Comparison of ENCODE assay signal across 19 mouse cellular contexts in the genomic region with DNA sequence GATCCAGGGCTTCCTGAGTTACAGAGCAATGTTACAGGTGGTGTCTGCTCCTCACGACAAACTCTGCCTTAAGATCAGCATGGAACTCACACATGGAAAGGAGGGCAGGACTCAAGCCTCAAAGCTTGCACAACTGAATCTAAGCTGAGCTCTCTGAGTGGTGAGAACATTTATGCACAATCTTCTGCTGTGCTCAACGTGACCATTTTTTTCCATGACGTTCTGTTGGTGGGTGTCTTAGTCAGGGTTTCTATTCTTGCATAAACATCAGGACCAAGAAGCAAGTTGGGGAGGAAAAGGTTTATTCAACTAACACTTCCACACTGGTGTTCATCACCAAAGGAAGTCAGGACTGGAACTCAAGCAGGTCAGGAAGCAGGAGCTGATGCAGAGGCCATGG. TPM values are rescaled to one million over a fixed set of nuclear protein-coding genes. Genes with fewer than 3 reads are reported as not detected.
DNase-seq lines count a peak whose midpoint lies in the region; ATAC-seq and TF ChIP-seq lines count a peak whose summit lies in the region.
"Had no signal": no experiment of that assay in that cellular context is flagged by ENCODE, and none has a peak within 500 bp of the region (broad histone marks: within the 10 kb centered on the region; RNA-seq: fewer than 3 reads in every experiment).

No protein-coding gene starts in this region.

- no peaks in the 10 kb centered on the region for H3K79me2 ChIP-seq in CH12.LX (replicated peaks; ENCODE audit: control insufficient read depth, extremely low read depth, insufficient read depth, poor library complexity, severe bottlenecking)

- no peak for ATAC-seq in lung, embryonic 14.5 days (ENCODE audit: insufficient read depth)
- ATAC-seq in stomach, embryonic 14.5 days (ENCODE audit: insufficient number of reproducible peaks, insufficient read depth, low FRiP score, low read depth), result no peak
- ATAC-seq: forebrain, embryonic 13.5 days; midbrain, embryonic 13.5 days had no signal

- H3K27ac ChIP-seq in lung, embryonic 14.5 days (ENCODE audit: low read depth), result peak overlapping the region; percentile 73
- no peak overlapping the region for H3K27ac ChIP-seq in CH12.LX (ENCODE audit: insufficient read depth, low read depth)
- H3K27ac ChIP-seq in stomach, embryonic 14.5 days (ENCODE audit: low read length), result peak overlapping the region; percentile 66
- H3K27ac ChIP-seq: forebrain, embryonic 13.5 days; heart, adult 2 months; hindbrain, embryonic 15.5 days; limb, embryonic 12.5 days; liver, embryonic 14.5 days; midbrain, embryonic 13.5 days had no signal

- TF ChIP-seq RAD21 in CH12.LX (IDR thresholded peaks at IDR 0.05; ENCODE audit: low read depth, low read length), result no peak

- DNase-seq in heart, adult 11 months, result peak; percentile 68
- DNase-seq in heart, postnatal 25 days (ENCODE audit: low spot score), result no peak
- no peak for DNase-seq in lung, embryonic 14.5 days
- no peak for DNase-seq in lung, postnatal 25 days (ENCODE audit: low spot score)
- DNase-seq in CH12.LX (ENCODE audit: extremely low read depth), result peak; percentile 47
- no peak for DNase-seq in adrenal gland, adult 18-20 months (ENCODE audit: low spot score in 2 of 2)
- no peak for DNase-seq in urinary bladder, postnatal 10 days (ENCODE audit: low spot score)
- DNase-seq: adrenal gland, adult 2 months; cerebellum, adult 11 months; cerebellum, postnatal 36 days; heart, adult 2 months; heart, postnatal 10 days; kidney, postnatal 10 days had no signal

- H3K4me1 ChIP-seq in lung, embryonic 14.5 days (ENCODE audit: insufficient read depth), result peaks cover 17% of the 10 kb centered on the region; the same call in 1 of the 2 replicates
- H3K4me1 ChIP-seq in CH12.LX (ENCODE audit: control insufficient read depth in 1 of 2, insufficient read depth in 2 of 2), result peaks cover 6 to 7% of the 10 kb centered on the region in 2 experiments; a peak in 3 of 4 replicates
- H3K4me1 ChIP-seq in stomach, embryonic 14.5 days (ENCODE audit: control insufficient read depth, insufficient read depth, low read length), result 0 out of 2 replicates have a peak, but pooled peaks cover 3% of the 10 kb centered on the region
- H3K4me1 ChIP-seq: forebrain, embryonic 13.5 days; hindbrain, embryonic 15.5 days; limb, embryonic 12.5 days; midbrain, embryonic 13.5 days had no signal

- in situ Hi-C loops in CH12.LX (cut with MboI; ENCODE audit: low pct_ligation_motif_present, low pct_unique_long_range_greater_than_20kb, low sequenced_read_pairs), result no loop called here

- H3K4me2 ChIP-seq in lung, embryonic 14.5 days, result no peak overlapping the region
- H3K4me2 ChIP-seq in CH12.LX (ENCODE audit: insufficient read depth, low read depth, poor library complexity, severe bottlenecking), result no peak overlapping the region
- no peak overlapping the region for H3K4me2 ChIP-seq in stomach, embryonic 14.5 days (replicated peaks; ENCODE audit: low read depth, low read length)
- H3K4me2 ChIP-seq: forebrain, embryonic 13.5 days; hindbrain, embryonic 15.5 days; limb, embryonic 12.5 days; midbrain, embryonic 13.5 days had no signal

- H3K27me3 ChIP-seq in lung, embryonic 14.5 days (ENCODE audit: insufficient read depth, low read length), result no peaks in the 10 kb centered on the region
- no peaks in the 10 kb centered on the region for H3K27me3 ChIP-seq in CH12.LX (replicated peaks)
- H3K27me3 ChIP-seq in stomach, embryonic 14.5 days (ENCODE audit: control insufficient read depth, insufficient read depth, low read length), result no peaks in the 10 kb centered on the region
- H3K27me3 ChIP-seq: forebrain, embryonic 13.5 days; hindbrain, embryonic 15.5 days; limb, embryonic 12.5 days; midbrain, embryonic 13.5 days had no signal

- no peak for TF ChIP-seq CTCF in lung, embryonic 14.5 days (IDR thresholded peaks at IDR 0.05; ENCODE audit: low read depth)
- TF ChIP-seq CTCF in CH12.LX (conservative IDR thresholded peaks at IDR 0.05 in 1 of 2, IDR thresholded peaks at IDR 0.05 in 1 of 2; ENCODE audit: low read depth in 2 of 2, low read length in 2 of 2), result no peak

- no peak overlapping the region for H3K4me3 ChIP-seq in lung, embryonic 14.5 days (ENCODE audit: low read depth, low read length)
- no peak overlapping the region for H3K4me3 ChIP-seq in CH12.LX (replicated peaks in 1 of 3; ENCODE audit: low read depth in 2 of 3, low read length in 2 of 3, poor library complexity in 1 of 3)
- H3K4me3 ChIP-seq in stomach, embryonic 14.5 days (ENCODE audit: low read depth, low read length), result no peak overlapping the region
- H3K4me3 ChIP-seq: forebrain, embryonic 13.5 days; heart, adult 2 months; hindbrain, embryonic 15.5 days; limb, embryonic 12.5 days; midbrain, embryonic 13.5 days had no signal

- no peaks in the 10 kb centered on the region for H3K9me3 ChIP-seq in lung, embryonic 14.5 days (ENCODE audit: low read depth, low read length)
- no peaks in the 10 kb centered on the region for H3K9me3 ChIP-seq in CH12.LX (replicated peaks; ENCODE audit: low read length)
- H3K9me3 ChIP-seq in stomach, embryonic 14.5 days (ENCODE audit: control insufficient read depth, low read depth, low read length), result no peaks in the 10 kb centered on the region
- H3K9me3 ChIP-seq: forebrain, embryonic 13.5 days; hindbrain, embryonic 15.5 days; limb, embryonic 12.5 days; midbrain, embryonic 13.5 days had no signal

- intact Hi-C loops in heart, postnatal 25 days (cut with DNase I), result no loop called here

- TF ChIP-seq EP300 in CH12.LX (IDR thresholded peaks at IDR 0.05; ENCODE audit: low read length), result no peak

- dilution Hi-C loops in CH12.LX (cut with MboI; ENCODE audit: extremely low pct_ligation_motif_present, extremely low pct_unique_long_range_greater_than_20kb, low sequenced_read_pairs), result no loop called here

- no peak overlapping the region for H3K9ac ChIP-seq in lung, embryonic 14.5 days
- no peak overlapping the region for H3K9ac ChIP-seq in CH12.LX (ENCODE audit: insufficient read depth, low read depth)
- no peak overlapping the region for H3K9ac ChIP-seq in stomach, embryonic 14.5 days (replicated peaks; ENCODE audit: low read depth, low read length)
- H3K9ac ChIP-seq: forebrain, embryonic 13.5 days; hindbrain, embryonic 15.5 days; limb, embryonic 12.5 days; liver, embryonic 14.5 days; midbrain, embryonic 13.5 days had no signal

- 66% methylated on average over 3 of the region's 3 CpGs for WGBS in lung, embryonic 14.5 days
- WGBS in stomach, embryonic 14.5 days, result 73% methylated on average over 3 of the region's 3 CpGs

- H3K36me3 ChIP-seq in lung, embryonic 14.5 days (ENCODE audit: insufficient read depth), result no peaks in the 10 kb centered on the region
- H3K36me3 ChIP-seq in CH12.LX (replicated peaks in 1 of 2; ENCODE audit: control insufficient read depth in 1 of 2, insufficient read depth in 1 of 2, low read length in 1 of 2), result no peaks in the 10 kb centered on the region
- H3K36me3 ChIP-seq in stomach, embryonic 14.5 days (ENCODE audit: control insufficient read depth, insufficient read depth, low read length), result no peaks in the 10 kb centered on the region
- H3K36me3 ChIP-seq: hindbrain, embryonic 15.5 days; limb, embryonic 12.5 days; midbrain, embryonic 13.5 days had no signal

- TF ChIP-seq POLR2A in CH12.LX (IDR thresholded peaks at IDR 0.05; ENCODE audit: low read depth, low read length), result no peak

TF ChIP-seq in CH12.LX, 34 proteins besides CTCF, POLR2A, EP300 and RAD21:
- TF ChIP-seq ETS1 (conservative IDR thresholded peaks at IDR 0.05; ENCODE audit: low read depth, low read length), result peak; percentile 36; the same call in 1 of the 2 replicates
- peak; percentile 73; the same call in 1 of the 2 replicates for TF ChIP-seq JUND (conservative IDR thresholded peaks at IDR 0.05; ENCODE audit: low read depth, low read length)
- peak; percentile 55 for TF ChIP-seq JUN (IDR thresholded peaks at IDR 0.05; ENCODE audit: insufficient read depth, low read depth, low read length)
- no peak for TF ChIP-seq TCF12 (IDR thresholded peaks at IDR 0.05; ENCODE audit: low read depth, low read length)
TF ChIP-seq in CH12.LX: peak in this region for 3.

RNA-seq across cellular contexts. Expression of a gene that starts 57.7 kb away (rescaled TPM):
- total RNA-seq in heart, postnatal 25 days (2021), result 10 to 100 TPM; 12.9 to 14.0 TPM
- polyA plus RNA-seq in lung, embryonic 14.5 days (2014; fragmentation: Nextera tagmentation; extraction: Ambion mirVana), result 47.3 and 48.4 TPM in 2 replicates
- 0.84 and 1.4 TPM in 2 replicates for total RNA-seq in CH12.LX (2012; rRNA removed)
- 1.3 and 1.5 TPM in 2 replicates for total RNA-seq in CH12.LX (2014; rRNA removed)
- 1.3 and 1.5 TPM in 2 replicates for polyA plus RNA-seq in CH12.LX (2012; ENCODE audit: insufficient read length, low read depth)
- polyA plus RNA-seq in stomach, embryonic 14.5 days (2014; fragmentation: Nextera tagmentation; extraction: Ambion mirVana), result 11.9 and 13.0 TPM in 2 replicates
- total RNA-seq in adrenal gland, adult 18-20 months (2021), result 10 to 100 TPM; 13.7 TPM

Comparison
In these comparisons a context has a peak if more than half of its experiments do, and no peak if none do; other contexts are left out.
1. DNase-seq: peak in heart, adult 11 months (single experiment) and CH12.LX (single experiment); none in heart, postnatal 25 days (single experiment), lung, embryonic 14.5 days (single experiment), lung, postnatal 25 days (single experiment), adrenal gland, adult 18-20 months (0 of 2) and urinary bladder, postnatal 10 days (single experiment).
2. RNA of a gene that starts 57.7 kb away (total RNA-seq): 12.9 to 14.0 TPM in heart, postnatal 25 days and 13.7 TPM in adrenal gland, adult 18-20 months; 0.84 to 1.5 TPM in CH12.LX; every median in the first group is over 4 times any median in the second.